Mouse (Mus musculus) embryonic fibroblast, embryonic 13.5 days (primary cell): ENCODE results near the gene Hs2st1.

Source experiments
- CTCF ChIP-seq: IDR thresholded peaks from 2 replicates; pipeline ENCODE4 v1.5.1; 2011; ENCODE audit warnings: mild to moderate bottlenecking, control low read depth, low read length, moderate library complexity, borderline replicate concordance; ENCODE audit not compliant: insufficient read depth
- POLR2A ChIP-seq: IDR thresholded peaks from 2 replicates; pipeline ENCODE4 v1.6.1; 2011; ENCODE audit warnings: low read depth, mild to moderate bottlenecking, control low read depth, low read length, moderate library complexity

DNA sequence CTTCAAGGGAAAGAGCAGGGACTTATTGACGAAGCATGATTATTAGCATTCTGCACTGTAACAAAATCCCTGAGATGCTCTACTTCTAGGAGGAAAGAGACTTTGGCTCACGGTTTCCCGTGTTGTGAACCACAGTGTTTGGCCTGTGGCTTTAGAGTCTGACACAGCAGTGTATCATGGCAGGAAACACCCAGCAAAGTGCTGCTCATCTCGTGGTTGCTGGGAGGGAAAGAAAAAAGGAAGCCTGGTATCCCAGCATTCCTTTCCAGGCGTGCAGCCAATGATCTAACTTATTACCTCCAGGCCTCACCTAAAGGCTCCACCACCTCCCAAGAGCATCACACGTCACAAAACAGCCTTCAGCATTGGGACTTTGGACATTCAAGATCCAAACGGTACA, 32.8 kb upstream of the Hs2st1 start:
- TF ChIP-seq CTCF (no peak), POLR2A (no peak)
